ENCODE assay signal across 7 mouse cellular contexts in the genomic region with DNA sequence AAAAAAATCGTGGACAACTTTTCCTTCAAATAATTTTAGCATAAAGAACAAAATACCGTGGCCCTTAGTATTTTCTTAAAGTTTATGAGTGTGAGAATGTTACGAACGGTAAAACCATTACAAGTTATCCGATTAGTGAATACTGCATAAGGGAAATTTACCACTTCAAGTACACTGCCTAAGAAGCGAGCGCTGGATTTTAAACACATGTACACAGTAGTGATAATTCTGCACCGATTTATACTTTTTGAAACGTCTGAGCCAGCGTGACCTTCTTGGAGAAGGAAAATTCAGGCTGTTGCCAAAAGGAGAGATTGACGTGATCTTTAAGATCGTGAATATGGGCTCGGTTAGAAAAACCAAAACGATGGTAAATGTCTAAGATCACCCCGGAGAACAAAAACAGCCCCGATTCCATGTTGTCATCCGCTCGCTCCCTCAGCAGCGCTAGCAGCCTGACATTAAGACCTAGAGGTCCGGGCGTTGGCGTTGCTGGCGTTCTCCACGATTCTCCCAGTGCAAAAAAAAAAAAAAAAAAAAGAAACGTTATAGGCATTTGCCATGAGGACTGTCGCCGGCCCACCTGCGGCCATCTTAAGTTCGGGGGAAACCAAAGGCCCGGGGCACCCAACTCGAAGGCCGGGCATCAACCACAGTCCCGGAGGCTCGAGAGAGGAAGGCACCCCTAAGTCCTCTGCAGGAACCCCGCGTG. TPM values are rescaled to one million over a fixed set of nuclear protein-coding genes. Genes with fewer than 3 reads are reported as not detected.
DNase-seq lines count a peak whose midpoint lies in the region; ATAC-seq and TF ChIP-seq lines count a peak whose summit lies in the region.

No protein-coding gene starts in this region.

- peak; percentile 59 for ATAC-seq in embryonic facial prominence, embryonic 12.5 days (ENCODE audit: insufficient number of reproducible peaks, insufficient read depth, low FRiP score, low TSS enrichment)
- peak; percentile 61 for ATAC-seq in intestine, embryonic 14.5 days (replicated peaks; ENCODE audit: low FRiP score, low TSS enrichment, low read depth)

- H3K36me3 ChIP-seq in thymus, adult 2 months (ENCODE audit: control insufficient read depth, insufficient read depth, low read length): no peaks in the 10 kb centered on the region
- H3K36me3 ChIP-seq in embryonic facial prominence, embryonic 12.5 days: no peaks in the 10 kb centered on the region
- peaks cover 11% of the 10 kb centered on the region; the same call in 1 of the 2 replicates for H3K36me3 ChIP-seq in intestine, embryonic 14.5 days (ENCODE audit: control insufficient read depth, insufficient read depth, low read length)
- peaks cover 10% of the 10 kb centered on the region for H3K36me3 ChIP-seq in myocyte (ENCODE audit: control insufficient read depth, insufficient read depth)

- peaks cover 50% of the 10 kb centered on the region for H3K79me2 ChIP-seq in myocyte (ENCODE audit: control insufficient read depth, insufficient read depth)

- H3K27ac ChIP-seq in thymus, adult 2 months (ENCODE audit: control insufficient read depth, insufficient read depth, low read length): peak overlapping the region; percentile 83
- peak overlapping the region; percentile 98 for H3K27ac ChIP-seq in embryonic facial prominence, embryonic 12.5 days
- peak overlapping the region; percentile 98 for H3K27ac ChIP-seq in intestine, embryonic 14.5 days (ENCODE audit: low read depth)

- no peak for DNase-seq in thymus, adult 2 months
- no peak for DNase-seq in thymus, postnatal 25 days
- DNase-seq in intestine, embryonic 14.5 days (ENCODE audit: low spot score): no peak
- DNase-seq in left cerebral cortex, adult 8-10 months (ENCODE audit: low spot score in 2 of 2): no peak
- no peak for DNase-seq in gastrocnemius, postnatal 10 days

- H3K9ac ChIP-seq in embryonic facial prominence, embryonic 12.5 days: peak overlapping the region; percentile 85
- H3K9ac ChIP-seq in intestine, embryonic 14.5 days (ENCODE audit: low read length): peak overlapping the region; percentile 93

- under 1% methylated on average over 36 of the region's 36 CpGs for WGBS in thymus, adult 2 months
- WGBS in embryonic facial prominence, embryonic 12.5 days: 2% methylated on average over 36 of the region's 36 CpGs
- WGBS in intestine, embryonic 14.5 days: 2% methylated on average over 36 of the region's 36 CpGs

- no peak for TF ChIP-seq CTCF in thymus, adult 2 months (IDR thresholded peaks at IDR 0.05; ENCODE audit: borderline replicate concordance, control insufficient read depth, extremely low read depth, insufficient read depth, low read length, poor library complexity)

- peak overlapping the region; percentile 85 for H3K4me3 ChIP-seq in thymus, adult 2 months (ENCODE audit: control insufficient read depth, insufficient read depth, low read length)
- H3K4me3 ChIP-seq in embryonic facial prominence, embryonic 12.5 days: peak overlapping the region; percentile 55
- peak overlapping the region; percentile 90 for H3K4me3 ChIP-seq in intestine, embryonic 14.5 days (ENCODE audit: low read depth, low read length)
- H3K4me3 ChIP-seq in myocyte: peak overlapping the region; percentile 92

- TF ChIP-seq POLR2A in thymus, adult 2 months (IDR thresholded peaks at IDR 0.05; ENCODE audit: control insufficient read depth, extremely low read depth, insufficient read depth, low read length, poor library complexity): no peak
- TF ChIP-seq POLR2A in myocyte (IDR thresholded peaks at IDR 0.05; ENCODE audit: insufficient read length, low read depth): no peak

- no peaks in the 10 kb centered on the region for H3K27me3 ChIP-seq in thymus, adult 2 months (ENCODE audit: control insufficient read depth, insufficient read depth, low read length)
- no peaks in the 10 kb centered on the region for H3K27me3 ChIP-seq in embryonic facial prominence, embryonic 12.5 days
- no peaks in the 10 kb centered on the region for H3K27me3 ChIP-seq in intestine, embryonic 14.5 days (replicated peaks; ENCODE audit: control insufficient read depth, insufficient read depth, low read length)
- no peaks in the 10 kb centered on the region for H3K27me3 ChIP-seq in myocyte (ENCODE audit: control insufficient read depth, insufficient read depth, insufficient read length)

- H3K9me3 ChIP-seq in embryonic facial prominence, embryonic 12.5 days: no peaks in the 10 kb centered on the region
- no peaks in the 10 kb centered on the region for H3K9me3 ChIP-seq in intestine, embryonic 14.5 days (ENCODE audit: control insufficient read depth, low read length)

- peak overlapping the region; percentile 26 for H3ac ChIP-seq in myocyte (ENCODE audit: control insufficient read depth, insufficient read length)

- H3K4me2 ChIP-seq in embryonic facial prominence, embryonic 12.5 days (replicated peaks): peak overlapping the region; percentile 58
- H3K4me2 ChIP-seq in intestine, embryonic 14.5 days (ENCODE audit: low read length): peak overlapping the region; percentile 73
- peak overlapping the region; percentile 87 for H3K4me2 ChIP-seq in myocyte (ENCODE audit: low read depth)

- 0 out of 2 replicates have a peak, but pooled peaks cover 2% of the 10 kb centered on the region for H3K4me1 ChIP-seq in thymus, adult 2 months (replicated peaks; ENCODE audit: control insufficient read depth, insufficient read depth, low read length)
- peaks cover 15% of the 10 kb centered on the region for H3K4me1 ChIP-seq in embryonic facial prominence, embryonic 12.5 days
- H3K4me1 ChIP-seq in intestine, embryonic 14.5 days (replicated peaks; ENCODE audit: control insufficient read depth, insufficient read depth, low read length): peaks cover 21% of the 10 kb centered on the region

TF ChIP-seq in myocyte, 11 proteins besides CTCF, POLR2A, EP300 and RAD21:
- no peak for TF ChIP-seq CEBPB (IDR thresholded peaks at IDR 0.05; ENCODE audit: insufficient read depth, poor library complexity, severe bottlenecking)
- TF ChIP-seq MYOD1 (IDR thresholded peaks at IDR 0.05; ENCODE audit: control insufficient read depth in 1 of 3, insufficient read length in 2 of 3, low read depth in 2 of 3): no peak
- TF ChIP-seq SRF (IDR thresholded peaks at IDR 0.05; ENCODE audit: control insufficient read depth, insufficient read length, low read depth): no peak
- no peak for TF ChIP-seq MAX (IDR thresholded peaks at IDR 0.05; ENCODE audit: low read depth)
- TF ChIP-seq USF1 (IDR thresholded peaks at IDR 0.05; ENCODE audit: low read depth): no peak
- TF ChIP-seq E2F4 (IDR thresholded peaks at IDR 0.05; ENCODE audit: insufficient read depth): no peak
- no peak for TF ChIP-seq REST (IDR thresholded peaks at IDR 0.05; ENCODE audit: insufficient read depth, insufficient read length)
- TF ChIP-seq POLR2AphosphoS2 (IDR thresholded peaks at IDR 0.05; ENCODE audit: insufficient read length, low read depth): no peak
- TF ChIP-seq MYOG (IDR thresholded peaks at IDR 0.05; ENCODE audit: control insufficient read depth in 1 of 3, insufficient read depth in 1 of 3, insufficient read length in 2 of 3, low read depth in 2 of 3): no peak
- TF ChIP-seq TCF3 (IDR thresholded peaks at IDR 0.05; ENCODE audit: insufficient read length, low read depth): no peak
- TF ChIP-seq TCF12 (IDR thresholded peaks at IDR 0.05; ENCODE audit: insufficient read depth, poor library complexity, severe bottlenecking): no peak

RNA-seq across cellular contexts. Expression of gene Srek1, which starts 0.8 kb away (rescaled TPM):
- 82.9 and 95.2 TPM in 2 replicates for polyA plus RNA-seq in thymus, adult 2 months (2012; rRNA removed)
- polyA plus RNA-seq in embryonic facial prominence, embryonic 12.5 days (2016; fragmentation: Nextera tagmentation; extraction: Ambion mirVana): 104 and 111 TPM in 2 replicates
- 91.6 and 101 TPM in 2 replicates for polyA plus RNA-seq in intestine, embryonic 14.5 days (2014; fragmentation: Nextera tagmentation; extraction: Ambion mirVana)
- 6.1 TPM for polyA plus RNA-seq in myocyte (2012; fragmentation: generic; extraction: Trizol)
- total RNA-seq in left cerebral cortex, adult 8-10 months (2022): 10 to 100 TPM; 62.0 to 68.8 (median 66.1) TPM
- total RNA-seq in gastrocnemius, postnatal 10 days (2021): 10 to 100 TPM; 25.5 to 43.0 TPM

Comparison
In these comparisons a context has a peak if more than half of its experiments do, and no peak if none do; other contexts are left out.
1. RNA of gene Srek1, which starts 0.8 kb away (polyA plus RNA-seq): 104 to 111 TPM in embryonic facial prominence, embryonic 12.5 days, 91.6 to 101 TPM in intestine, embryonic 14.5 days and 82.9 to 95.2 TPM in thymus, adult 2 months; 6.1 TPM in myocyte (single experiment); every median in the first group is over 10 times any median in the second.
2. Peak in every context shown above with its lines, with median percentiles within 50 percentile points of each other: H3K27ac ChIP-seq, H3K4me3 ChIP-seq and H3K4me2 ChIP-seq.